Mouse (Mus musculus) MN1 (cell line): Measurements from ENCODE around the gene Ankle2.

ENCODE experiments used
- DNase-seq: peaks from one replicate; pipeline ENCODE4 v3.0.0-alpha.2; 2016; ENCODE audit warnings: low spot score

Ankle2 gene

DNA sequence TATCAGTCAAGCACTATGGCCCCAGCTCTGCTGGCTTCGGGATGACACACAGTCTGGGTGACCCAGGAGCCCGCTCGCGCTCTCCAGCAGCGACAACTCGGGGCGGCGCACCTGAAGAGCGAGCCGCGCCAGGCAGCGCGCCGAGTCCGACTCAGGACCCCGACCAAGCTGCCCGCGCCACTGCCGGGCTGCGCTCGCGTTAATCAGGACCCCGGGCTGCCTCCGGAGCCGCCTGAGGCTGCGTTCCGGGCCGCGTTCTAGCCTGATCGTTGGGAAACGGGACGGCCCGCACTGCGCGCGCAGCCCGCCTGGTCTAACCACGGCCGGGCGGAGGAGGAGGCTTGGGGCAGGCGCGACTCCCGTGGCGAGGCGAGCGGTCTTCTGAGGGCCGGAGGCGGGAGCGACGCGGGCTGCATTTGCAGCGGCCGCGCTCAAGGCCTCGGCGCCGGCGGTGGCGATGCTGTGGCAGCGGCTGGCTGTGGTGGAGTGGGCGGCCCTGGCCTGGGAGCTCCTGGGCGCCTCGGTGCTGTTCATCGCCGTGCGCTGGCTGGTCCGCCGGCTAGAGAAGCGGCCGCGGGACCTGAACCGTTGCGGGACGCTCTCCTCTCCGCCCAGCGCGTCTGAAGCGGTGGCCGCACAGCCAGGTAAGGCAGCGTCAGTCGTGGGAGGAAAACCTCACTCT is at the start of gene Ankle2:
Gene Ankle2, plus strand, starts transcription at position 225 of the 682 bp plus-strand sequence.
- DNase-seq = peak; percentile 95

GRCm38 (mm10) chr5:110181716-110182115 is 49.1 kb upstream of the Ankle2 start:
- no peak for DNase-seq

DNA sequence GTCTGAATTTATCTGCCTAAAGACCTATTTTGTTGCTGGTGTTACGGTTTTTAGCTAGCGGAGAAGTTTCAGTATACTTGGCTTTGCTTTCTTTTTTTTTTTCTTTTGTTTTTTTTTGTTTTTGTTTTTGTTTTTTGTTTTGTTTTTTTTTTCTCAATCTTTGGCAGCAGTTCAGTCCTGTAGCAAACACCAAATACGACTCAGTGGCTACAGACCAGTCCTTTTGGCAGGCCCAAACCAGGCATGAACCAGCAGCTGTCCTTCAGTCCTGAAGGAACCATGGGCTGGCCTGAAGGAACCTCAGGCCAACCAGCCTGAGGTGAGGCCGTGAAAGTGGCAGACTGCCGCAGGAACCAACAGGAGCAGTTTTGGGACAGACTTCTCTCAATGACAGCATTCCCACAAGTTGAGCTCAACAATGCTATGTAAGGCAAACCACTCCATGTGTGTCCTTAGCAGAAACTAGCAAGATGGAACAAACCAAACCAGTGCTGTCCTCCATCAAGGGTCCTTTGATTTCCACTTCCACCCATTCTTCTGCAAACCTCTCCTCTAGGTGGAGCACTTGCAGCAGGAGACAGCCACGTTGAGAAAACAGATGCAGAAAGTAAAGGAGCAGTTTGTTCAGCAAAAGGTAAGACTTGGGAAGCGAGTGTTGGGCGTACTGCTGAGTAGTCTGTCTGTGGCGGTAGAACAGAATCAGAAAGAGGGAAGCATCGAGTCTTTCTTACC is 27.5 kb upstream of the Ankle2 start:
- DNase-seq = peak; percentile 16

DNA sequence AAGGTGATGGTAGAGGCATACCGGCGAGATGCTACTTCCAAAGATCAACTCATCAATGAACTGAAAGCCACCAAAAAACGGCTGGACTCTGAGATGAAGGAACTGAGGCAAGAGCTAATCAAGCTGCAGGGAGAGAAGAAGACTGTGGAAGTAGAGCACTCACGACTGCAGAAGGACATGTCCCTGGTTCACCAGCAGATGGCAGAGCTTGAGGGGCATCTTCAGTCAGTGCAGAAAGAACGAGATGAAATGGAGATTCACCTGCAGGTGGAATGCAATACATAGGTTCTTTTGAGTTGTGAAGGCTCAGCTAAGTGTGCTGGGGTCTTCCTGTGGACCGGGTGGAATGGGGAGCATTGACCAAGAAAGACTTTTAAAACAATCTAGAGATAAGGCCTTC is 26.0 kb upstream of the Ankle2 start:
- peak; percentile 11 for DNase-seq

GRCm38 (mm10) chr5:110211312-110211711 is 19.5 kb upstream of the Ankle2 start:
- no peak for DNase-seq

GRCm38 (mm10) chr5:110216780-110217179 is 14.0 kb upstream of the Ankle2 start:
- DNase-seq = no peak

DNA sequence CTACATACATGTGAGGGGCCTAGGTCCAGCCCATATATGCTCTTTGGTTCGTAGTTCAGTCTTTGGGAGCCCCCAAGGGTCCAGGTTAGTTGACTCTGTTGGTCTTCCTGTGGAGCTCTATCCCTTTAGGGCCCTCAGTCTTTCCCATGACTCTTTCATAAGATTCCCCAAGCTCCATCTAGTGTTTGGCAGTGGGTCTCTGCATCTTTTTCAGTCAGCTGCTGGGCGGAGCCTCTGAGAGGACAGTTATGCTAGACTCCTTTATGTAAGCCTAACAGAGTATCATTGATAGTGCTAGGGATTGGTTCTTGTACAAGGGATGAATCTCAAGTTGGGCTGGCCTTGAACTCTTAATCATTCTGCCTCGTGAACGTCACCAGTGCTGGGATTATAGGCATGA is 10.5 kb upstream of the Ankle2 start:
- DNase-seq = no peak

GRCm38 (mm10) chr5:110222757-110223156 is 8.0 kb upstream of the Ankle2 start:
- peak; percentile 54 for DNase-seq

DNA sequence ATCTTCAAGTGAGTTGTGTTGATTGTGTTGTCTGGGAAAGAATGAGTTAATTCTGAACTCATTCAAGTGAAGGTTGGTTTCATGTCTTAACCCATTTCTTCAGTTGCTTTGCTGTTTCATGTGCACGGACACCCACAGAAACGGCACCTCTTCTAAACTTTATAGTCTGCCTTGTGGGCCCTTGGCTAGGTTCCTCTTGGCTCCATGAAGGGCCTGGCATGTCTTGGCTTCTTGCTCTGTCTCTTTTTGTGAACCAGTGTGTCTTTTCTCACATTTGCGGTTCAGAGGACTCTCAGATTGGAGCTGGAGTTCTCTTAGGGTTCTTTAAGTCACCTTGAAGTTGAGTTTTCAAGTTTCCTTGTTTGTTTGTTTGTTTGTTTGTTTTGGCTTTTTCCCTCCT is 5.7 kb upstream of the Ankle2 start:
- no peak for DNase-seq

DNA sequence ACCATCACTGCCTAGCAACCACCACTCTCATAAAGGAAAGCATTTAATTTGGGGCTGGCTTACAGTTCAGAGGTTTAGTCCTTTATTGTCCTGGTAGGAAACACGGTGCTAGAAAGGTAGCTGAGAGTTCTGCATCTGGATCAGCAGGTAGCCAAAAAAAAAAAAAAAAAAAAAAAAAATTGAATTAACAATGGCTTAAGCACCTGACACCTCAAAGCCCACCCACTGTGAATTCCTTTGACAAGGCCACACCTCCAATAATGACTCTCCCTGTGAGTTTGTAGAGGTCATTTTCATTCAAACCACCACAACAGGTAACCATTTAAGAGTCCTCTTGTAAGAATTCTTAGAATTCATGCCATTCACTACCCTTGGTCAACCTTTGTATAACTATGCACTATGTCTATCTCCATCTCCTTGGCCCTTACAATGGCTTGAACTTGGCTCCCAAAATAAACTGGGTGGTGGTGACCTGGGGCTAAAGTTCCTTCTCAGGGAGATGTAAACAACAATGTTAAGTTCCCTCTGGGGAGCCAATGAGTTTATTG is 3.4 kb upstream of the Ankle2 start:
- no peak for DNase-seq

DNA sequence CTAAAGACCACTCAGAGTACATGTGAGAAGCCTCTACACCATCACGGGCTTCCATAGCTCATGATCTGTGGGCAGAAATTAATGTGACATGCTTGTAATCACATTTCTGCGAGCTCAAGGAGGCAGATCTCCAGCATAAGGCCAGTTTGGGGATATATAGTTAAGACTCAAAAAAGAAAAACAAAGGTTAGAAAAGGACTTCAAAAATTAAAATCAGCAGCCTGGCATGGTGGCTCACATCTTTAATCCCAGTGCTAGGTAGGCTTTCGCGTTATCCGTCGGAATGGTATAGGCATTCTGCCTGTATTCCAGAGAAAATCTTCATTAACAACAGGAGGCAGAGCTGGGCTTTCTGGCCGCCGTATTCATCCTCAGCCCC is 414 bp upstream of the Ankle2 start:
- DNase-seq = no peak

DNA sequence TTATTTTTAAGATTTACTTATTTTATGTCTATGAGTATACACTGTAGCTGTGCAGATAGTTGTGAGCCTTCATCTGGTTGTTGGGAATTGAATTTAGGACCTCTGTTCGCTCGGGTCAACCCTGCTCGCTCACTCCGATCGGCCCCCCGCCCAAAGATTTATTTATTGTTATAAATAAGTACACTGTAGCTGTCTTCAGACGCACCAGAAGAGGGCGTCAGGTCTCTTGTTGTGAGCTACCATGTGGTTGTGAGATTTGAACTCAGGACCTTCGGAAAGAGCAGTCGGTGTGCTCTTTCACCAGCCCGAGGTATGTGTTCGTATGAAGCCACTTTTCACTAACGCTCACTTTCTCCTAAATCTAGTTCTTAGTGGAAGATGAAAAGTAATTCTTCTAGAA is 834 bp downstream of the Ankle2 start:
- DNase-seq = peak; percentile 17

- no peak for DNase-seq
Observed at GRCm38 (mm10) chr5:110232346-110232745, 1.5 kb downstream of the Ankle2 start.

DNA sequence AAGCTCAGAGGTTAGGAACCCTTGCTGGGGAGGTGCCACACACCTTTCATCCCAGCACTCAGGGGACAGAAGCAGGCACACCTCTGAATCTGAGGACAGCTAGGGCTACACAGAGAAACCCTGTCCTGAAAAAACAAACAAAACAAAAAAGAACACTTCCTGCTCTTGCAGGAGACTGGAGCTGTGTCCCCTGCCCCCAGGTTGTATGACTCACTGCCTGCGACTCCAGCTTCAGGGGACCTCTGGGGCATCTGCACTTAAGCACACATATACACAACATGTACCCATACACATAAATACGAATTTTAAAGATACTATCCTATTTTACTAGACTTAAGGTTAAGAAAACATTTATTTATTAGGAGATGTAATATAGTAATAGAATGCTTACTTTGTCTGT is 13.3 kb downstream of the Ankle2 start:
- no peak for DNase-seq

DNA sequence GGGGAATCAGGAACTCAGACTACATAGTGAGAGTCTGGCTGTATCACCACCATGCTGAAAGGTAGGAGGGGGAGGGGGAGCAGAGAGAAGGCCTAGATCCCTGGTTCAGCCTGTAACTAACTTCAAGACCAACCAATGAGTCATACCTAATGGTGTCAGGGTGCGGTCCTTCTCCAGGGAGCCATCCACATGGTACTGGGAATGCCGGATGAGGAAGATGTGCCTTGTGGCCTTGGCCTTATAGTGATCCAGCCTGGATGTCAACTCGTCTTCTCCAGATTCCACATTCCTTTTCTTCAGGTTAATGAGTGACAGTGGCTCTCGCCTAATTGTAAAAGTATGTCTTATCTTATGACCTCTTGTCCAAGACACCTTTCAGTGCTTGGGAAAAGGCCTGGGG is 36.1 kb downstream of the Ankle2 start:
- no peak for DNase-seq

- peak; percentile 94 for DNase-seq
Observed at GRCm38 (mm10) chr5:110269141-110270101, 38.6 kb downstream of the Ankle2 start, which contains the start of gene Pgam5. Pgam5 (minus strand) TSS chr5:110269913.

- DNase-seq = no peak
Observed at GRCm38 (mm10) chr5:110270242-110270641, 39.4 kb downstream of the Ankle2 start.

GRCm38 (mm10) chr5:110274147-110274546 is 43.3 kb downstream of the Ankle2 start:
- no peak for DNase-seq

DNA sequence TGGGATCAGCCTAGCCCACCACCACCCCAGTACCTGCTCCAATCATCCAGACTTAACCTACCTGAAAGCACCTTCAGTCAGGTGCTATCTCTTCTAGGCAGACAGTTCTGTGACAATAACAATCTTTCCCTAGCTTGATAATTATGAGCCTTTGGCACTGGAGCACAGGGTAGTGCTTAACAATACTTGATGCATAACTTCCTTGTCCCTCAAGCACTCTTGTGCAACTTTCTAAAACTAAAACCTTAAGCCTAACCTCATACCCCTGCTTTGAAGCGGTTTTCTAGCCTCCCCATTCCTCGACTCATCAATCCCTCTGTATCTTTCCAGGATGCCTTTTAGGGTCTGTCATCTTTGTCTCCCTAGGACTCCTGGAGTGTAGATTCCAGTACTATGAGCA is 44.0 kb downstream of the Ankle2 start:
- no peak for DNase-seq

DNA sequence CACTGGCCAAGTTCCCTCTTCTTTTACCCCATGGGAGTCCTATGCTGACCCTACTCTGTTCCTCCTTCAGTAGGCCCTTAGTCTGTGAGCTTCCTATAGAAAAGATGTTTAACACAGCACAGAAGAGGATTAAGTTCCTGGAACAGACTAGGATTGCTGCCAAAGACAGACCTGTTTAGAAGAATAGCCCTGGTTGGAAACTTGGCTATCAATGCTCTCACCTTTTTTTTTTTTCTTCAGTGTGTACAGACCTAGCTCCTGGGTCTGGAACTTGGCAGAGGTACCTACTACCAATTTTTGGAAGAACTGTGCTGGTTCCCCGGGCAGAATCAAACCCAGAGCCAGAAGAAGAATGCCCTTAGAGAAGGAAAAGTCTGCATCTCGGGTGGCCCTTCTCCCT is 45.6 kb downstream of the Ankle2 start:
- no peak for DNase-seq

DNA sequence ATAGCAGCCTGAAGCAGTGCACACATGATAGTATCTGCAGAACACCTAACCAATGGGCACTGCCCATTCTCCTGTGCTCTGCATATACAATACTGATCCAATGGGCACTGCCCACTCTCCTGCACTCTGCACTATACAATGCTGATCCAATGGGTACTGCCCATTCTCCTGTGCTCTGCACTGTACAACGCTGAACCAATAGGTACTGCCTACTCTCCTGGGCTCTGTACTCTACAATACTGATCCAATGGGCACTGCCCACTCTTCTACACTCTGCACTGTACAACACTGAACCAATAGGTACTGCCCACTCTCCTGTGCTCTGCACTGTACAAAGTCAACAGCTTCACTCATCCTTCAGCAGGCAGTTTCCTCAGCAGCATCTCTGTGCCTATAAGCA is 46.1 kb downstream of the Ankle2 start:
- DNase-seq = no peak

DNA sequence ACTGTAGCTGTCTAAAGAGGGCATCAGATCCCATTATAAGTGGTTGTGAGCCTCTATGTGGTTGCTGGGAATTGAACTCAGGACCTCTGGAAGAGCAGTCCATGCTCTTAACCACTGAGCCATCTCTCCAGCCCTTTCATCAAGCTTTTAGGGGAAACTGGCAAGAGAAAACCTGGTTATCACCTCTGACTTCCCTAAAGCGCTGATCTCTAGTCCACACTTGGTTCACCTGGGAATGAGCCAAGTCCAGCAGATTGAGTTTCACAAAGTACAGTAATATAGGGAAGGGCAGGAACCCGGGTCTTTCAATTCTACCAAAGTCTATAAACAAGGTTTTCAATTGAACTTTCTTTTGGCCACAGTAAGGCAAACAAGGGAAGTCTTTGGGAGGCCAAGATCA is 51.2 kb downstream of the Ankle2 start:
- DNase-seq = no peak
